Mouse (Mus musculus): ENCODE measurements around the gene Atcay. TPM values are rescaled to one million over a fixed set of nuclear protein-coding genes. Genes with fewer than 3 reads are reported as not detected.

Atcay gene
- polyA plus RNA-seq, 1 experiment from 2014 or later, result 0.69 TPM

- no peak for ATAC-seq (ENCODE audit: insufficient number of reproducible peaks, low FRiP score, low TSS enrichment, low read depth)
- Histone ChIP-seq H3K4me2 (replicated peaks) (no peak overlapping the region), H3K36me3 (peaks cover 64% of the 10 kb centered on the region), H3K4me3 (replicated peaks) (no peak overlapping the region), H3K9ac (no peak overlapping the region), H3K27ac (replicated peaks) (no peak overlapping the region), H3K9me3 (replicated peaks) (no peaks in the 10 kb centered on the region), H3K27me3 (no peaks in the 10 kb centered on the region), H3K4me1 (peaks cover 14% of the 10 kb centered on the region)
- 72% methylated on average over 2 of the region's 2 CpGs for WGBS
Measured at GRCm38 (mm10) chr10:81162318-81162652, 68.3 kb downstream of the Atcay start.

- Histone ChIP-seq H3K36me3 (peaks cover 69% of the 10 kb centered on the region), H3K4me1 (peaks cover 10% of the 10 kb centered on the region), H3K9ac (no peak overlapping the region), H3K9me3 (replicated peaks) (no peaks in the 10 kb centered on the region), H3K27ac (replicated peaks) (no peak overlapping the region), H3K4me2 (replicated peaks) (no peak overlapping the region), H3K27me3 (no peaks in the 10 kb centered on the region), H3K4me3 (replicated peaks) (no peak overlapping the region)
- WGBS, result 88% methylated on average over 8 of the region's 8 CpGs
- no peak for ATAC-seq (ENCODE audit: insufficient number of reproducible peaks, low FRiP score, low TSS enrichment, low read depth)
Measured at GRCm38 (mm10) chr10:81161602-81162317, 68.9 kb downstream of the Atcay start.

GRCm38 (mm10) chr10:81154736-81155135 lies 75.9 kb downstream of the Atcay start:
- H3K9ac ChIP-seq, result no peak overlapping the region
- no peak overlapping the region for H3K4me3 ChIP-seq (replicated peaks)
- H3K9me3 ChIP-seq (replicated peaks), result no peaks in the 10 kb centered on the region
- peaks cover 10% of the 10 kb centered on the region; the same call in 1 of the 2 replicates for H3K4me1 ChIP-seq
- WGBS, result 64% methylated on average over 6 of the region's 6 CpGs
- ATAC-seq (ENCODE audit: insufficient number of reproducible peaks, low FRiP score, low TSS enrichment, low read depth), result no peak
- H3K4me2 ChIP-seq (replicated peaks), result no peak overlapping the region
- no peaks in the 10 kb centered on the region for H3K27me3 ChIP-seq
- peak overlapping the region; percentile 18 for H3K27ac ChIP-seq (replicated peaks)
- H3K36me3 ChIP-seq, result peaks cover 77% of the 10 kb centered on the region

Small RNAs within 50 kb of the gene (microRNA-seq; reads per million reads assigned to microRNA genes)
- 6.7 reads per million, percentile 25 among the genes with 10 or more reads in this experiment for gene Mir3057 (ENCODE audit: borderline number of aligned reads)

Other genes with a start within 250 kb of the Atcay start
- gene Gng7, start 215.9 kb downstream of the Atcay start, polyA plus RNA-seq (2015; fragmentation: Nextera tagmentation; extraction: Ambion mirVana), result 11.2 and 12.3 TPM in 2 replicates
- 1.4 and 1.9 TPM in 2 replicates for gene Diras1, start 205.2 kb downstream of the Atcay start, polyA plus RNA-seq (2015; fragmentation: Nextera tagmentation; extraction: Ambion mirVana)
- 21.7 and 22.7 TPM in 2 replicates for gene Slc39a3, start 193.4 kb downstream of the Atcay start, polyA plus RNA-seq (2015; fragmentation: Nextera tagmentation; extraction: Ambion mirVana)
- 199 and 216 TPM in 2 replicates for gene Sgta, start 170.7 kb downstream of the Atcay start, polyA plus RNA-seq (2015; fragmentation: Nextera tagmentation; extraction: Ambion mirVana)
- 81.3 and 87.7 TPM in 2 replicates for gene Thop1, start 160.8 kb downstream of the Atcay start, polyA plus RNA-seq (2015; fragmentation: Nextera tagmentation; extraction: Ambion mirVana)
- 0.89 and 0.92 TPM in 2 replicates for gene Creb3l3, start 132.0 kb downstream of the Atcay start, polyA plus RNA-seq (2015; fragmentation: Nextera tagmentation; extraction: Ambion mirVana)
- gene Map2k2, start 124.9 kb downstream of the Atcay start, polyA plus RNA-seq (2015; fragmentation: Nextera tagmentation; extraction: Ambion mirVana), result 189 and 197 TPM in 2 replicates
- gene Zbtb7a, start 95.6 kb downstream of the Atcay start, polyA plus RNA-seq (2015; fragmentation: Nextera tagmentation; extraction: Ambion mirVana), result 57.6 and 59.4 TPM in 2 replicates
- 52.0 and 52.7 TPM in 2 replicates for gene Pias4, start 62.9 kb downstream of the Atcay start, polyA plus RNA-seq (2015; fragmentation: Nextera tagmentation; extraction: Ambion mirVana)
- gene Eef2, start 54.2 kb downstream of the Atcay start, polyA plus RNA-seq (2015; fragmentation: Nextera tagmentation; extraction: Ambion mirVana), result 654 and 688 TPM in 2 replicates
- gene Dapk3, start 47.8 kb downstream of the Atcay start, polyA plus RNA-seq (2015; fragmentation: Nextera tagmentation; extraction: Ambion mirVana), result 65.4 and 67.7 TPM in 2 replicates
- gene 4930442H23Rik, start 47.0 kb downstream of the Atcay start, polyA plus RNA-seq (2015; fragmentation: Nextera tagmentation; extraction: Ambion mirVana), result 0.13 and 0.21 TPM in 2 replicates
- gene Nmrk2, start 28.8 kb downstream of the Atcay start, polyA plus RNA-seq (2015; fragmentation: Nextera tagmentation; extraction: Ambion mirVana), result 0.36 and 0.54 TPM in 2 replicates
- 13.7 and 16.0 TPM in 2 replicates for gene Zfr2, start 2.3 kb upstream of the Atcay start, polyA plus RNA-seq (2015; fragmentation: Nextera tagmentation; extraction: Ambion mirVana)
- gene Matk, start 22.1 kb upstream of the Atcay start, polyA plus RNA-seq (2015; fragmentation: Nextera tagmentation; extraction: Ambion mirVana), result 7.1 and 9.1 TPM in 2 replicates
- gene Mrpl54, start 36.1 kb upstream of the Atcay start, polyA plus RNA-seq (2015; fragmentation: Nextera tagmentation; extraction: Ambion mirVana), result 199 and 203 TPM in 2 replicates
- gene Apba3, start 36.1 kb upstream of the Atcay start, polyA plus RNA-seq (2015; fragmentation: Nextera tagmentation; extraction: Ambion mirVana), result 70.9 and 77.4 TPM in 2 replicates
- 15.1 and 22.6 TPM in 2 replicates for gene Tjp3, start 60.7 kb upstream of the Atcay start, polyA plus RNA-seq (2015; fragmentation: Nextera tagmentation; extraction: Ambion mirVana)
- gene Pip5k1c, start 62.1 kb upstream of the Atcay start, polyA plus RNA-seq (2015; fragmentation: Nextera tagmentation; extraction: Ambion mirVana), result 51.1 and 53.8 TPM in 2 replicates
- 41.4 and 44.0 TPM in 2 replicates for gene Cactin, start 90.3 kb upstream of the Atcay start, polyA plus RNA-seq (2015; fragmentation: Nextera tagmentation; extraction: Ambion mirVana)
- gene Tbxa2r, start 97.9 kb upstream of the Atcay start, polyA plus RNA-seq (2015; fragmentation: Nextera tagmentation; extraction: Ambion mirVana), result 13.2 and 14.2 TPM in 2 replicates
- 0.29 and 0.35 TPM in 2 replicates for gene Gipc3, start 112.4 kb upstream of the Atcay start, polyA plus RNA-seq (2015; fragmentation: Nextera tagmentation; extraction: Ambion mirVana)
- gene Hmg20b, start 119.6 kb upstream of the Atcay start, polyA plus RNA-seq (2015; fragmentation: Nextera tagmentation; extraction: Ambion mirVana), result 94.7 and 96.1 TPM in 2 replicates
- gene Mfsd12, start 126.7 kb upstream of the Atcay start, polyA plus RNA-seq (2015; fragmentation: Nextera tagmentation; extraction: Ambion mirVana), result 15.8 and 16.2 TPM in 2 replicates
- gene 4930404N11Rik, start 135.0 kb upstream of the Atcay start, polyA plus RNA-seq (2015; fragmentation: Nextera tagmentation; extraction: Ambion mirVana), result 0.73 and 1.3 TPM in 2 replicates
- gene Fzr1, start 147.7 kb upstream of the Atcay start, polyA plus RNA-seq (2015; fragmentation: Nextera tagmentation; extraction: Ambion mirVana), result 98.8 and 102 TPM in 2 replicates
- 83.1 and 85.2 TPM in 2 replicates for gene Dohh, start 153.6 kb upstream of the Atcay start, polyA plus RNA-seq (2015; fragmentation: Nextera tagmentation; extraction: Ambion mirVana)
- gene Gm48551, start 153.6 kb upstream of the Atcay start, polyA plus RNA-seq (2015; fragmentation: Nextera tagmentation; extraction: Ambion mirVana), result 3.1 and 3.2 TPM in 2 replicates
- 1.6 and 2.9 TPM in 2 replicates for gene Gm48552, start 158.2 kb upstream of the Atcay start, polyA plus RNA-seq (2015; fragmentation: Nextera tagmentation; extraction: Ambion mirVana)
- gene Smim24, start 162.2 kb upstream of the Atcay start, polyA plus RNA-seq (2015; fragmentation: Nextera tagmentation; extraction: Ambion mirVana), result 5.0 and 8.3 TPM in 2 replicates
- 138 and 139 TPM in 2 replicates for gene Nfic, start 224.8 kb upstream of the Atcay start, polyA plus RNA-seq (2015; fragmentation: Nextera tagmentation; extraction: Ambion mirVana)

Data from embryonic facial prominence, embryonic 15.5 days (tissue).